Mouse (Mus musculus) Patski (cell line): ENCODE measurements at regions not wholly inside any gene's neighbourhood (a gene's known extent, or its start where the extent isn't known, plus 50 kb on each side); places are given as distances from the start of the nearest gene placed in this dataset.

Source experiments
- ATAC-seq: fragments of 100-300 bp; one replicate; pipeline ENCODE4 v1.8.0; 2021
- CTCF ChIA-PET: fragments of 350-600 bp; sonication (Branson Sonifier 250); formaldehyde crosslinking; loops from one replicate; lab custom pipeline; 2022; ENCODE audit warnings: inconsistent platforms; lab: Charles Lee
- POLR2A ChIA-PET: fragments of 350-600 bp; sonication (Branson Sonifier 250); formaldehyde crosslinking; loops from one replicate; lab custom pipeline; 2022; ENCODE audit warnings: antibody characterized with exemption, inconsistent platforms; lab: Charles Lee
- DNase-seq: peaks from one replicate; pipeline ENCODE4 v3.0.0-alpha.2; 2011; ENCODE audit warnings: low read depth, low spot score
- H3K27me3 ChIP-seq: fragments of 371-371 bp; one replicate; pipeline ENCODE4 v1.5.1; 2021
- CTCF ChIP-seq: fragments of 100-300 bp; IDR thresholded peaks from one replicate; pipeline ENCODE4 v1.5.1; 2021
- in situ Hi-C: fragments of 300-500 bp; cut with MboI; formaldehyde crosslinking; loops from 3 replicates; pipeline ENCODE4 v1.11.1; 2018; ENCODE audit warnings: low pct_unique_long_range_greater_than_20kb, mixed read lengths

DNA sequence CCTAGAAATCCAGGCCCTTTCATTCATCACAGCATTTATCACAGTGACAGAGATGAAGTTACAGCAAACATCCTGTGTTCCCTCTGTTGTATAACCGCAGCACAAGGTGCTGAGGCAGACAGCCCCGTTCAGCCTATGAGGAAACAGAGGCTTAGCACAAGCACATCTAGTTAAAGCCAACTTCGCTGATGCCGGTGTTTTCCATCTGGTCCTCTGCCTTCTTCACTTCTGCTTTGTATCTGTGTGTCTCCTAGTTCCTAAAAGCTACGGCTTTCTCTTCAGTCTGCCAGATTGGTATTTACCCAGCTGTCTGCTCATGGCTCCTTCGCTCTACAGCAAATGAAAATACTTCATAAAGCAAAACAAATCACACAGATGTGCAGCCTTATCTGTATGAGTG is 256.5 kb upstream of the Clint1 start:
- no peaks in the 10 kb centered on the region for H3K27me3 ChIP-seq
- ChIA-PET POLR2A (no interaction called here), CTCF (no interaction called here)
- DNase-seq, result no peak
- in situ Hi-C loops, result no loop called here
- TF ChIP-seq CTCF, result no peak
- ATAC-seq, result no peak

- POLR2A ChIA-PET, result no interaction called here
- no peak for TF ChIP-seq CTCF
- no peaks in the 10 kb centered on the region for H3K27me3 ChIP-seq
- DNase-seq (no peak), ATAC-seq (no peak)
- CTCF ChIA-PET, result no interaction called here
- in situ Hi-C loops, result no loop called here
Observed at GRCm38 (mm10) chr11:45621824-45622223, 230.0 kb upstream of the Clint1 start.

- no peak for TF ChIP-seq CTCF
- in situ Hi-C loops, result no loop called here
- H3K27me3 ChIP-seq, result no peaks in the 10 kb centered on the region
- ChIA-PET CTCF (no interaction called here), POLR2A (no interaction called here)
- no peak for ATAC-seq
- DNase-seq, result no peak
Observed at GRCm38 (mm10) chr11:45622701-45623100, 229.2 kb upstream of the Clint1 start.

- in situ Hi-C loops, result no loop called here
- TF ChIP-seq CTCF, result no peak
- no peaks in the 10 kb centered on the region for H3K27me3 ChIP-seq
- DNase-seq, result no peak
- no peak for ATAC-seq
- POLR2A ChIA-PET, result interaction anchor here (0.6 to 1.0 kb wide), 2 partner anchors 12 to 92 kb away, joined by 3 to 7 read pairs; no protein-coding TSS in a partner anchor
- CTCF ChIA-PET, result interaction anchor here (1.1 kb wide), 1 partner anchor 12 kb away, joined by 3 read pairs; no protein-coding TSS in a partner anchor
Observed at GRCm38 (mm10) chr11:45624233-45624632, 227.6 kb upstream of the Clint1 start.

DNA sequence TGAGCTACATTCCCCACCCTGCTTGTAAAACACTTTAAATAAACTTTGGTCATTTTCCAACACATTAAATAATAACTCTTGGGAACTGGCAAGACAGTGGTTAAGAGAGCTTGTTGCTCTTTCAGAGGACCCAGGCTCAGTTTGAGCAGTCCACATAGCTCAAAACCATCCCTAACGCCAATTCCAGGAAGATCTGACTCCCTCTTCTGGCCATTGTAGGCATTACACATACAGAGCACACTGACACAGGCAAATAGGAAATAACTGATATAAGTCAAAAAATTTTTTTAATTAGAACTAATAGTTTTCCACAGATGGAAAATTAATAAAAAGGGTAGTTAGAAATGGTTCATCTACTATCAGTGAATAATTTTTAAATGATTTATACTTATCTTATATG is 222.6 kb upstream of the Clint1 start:
- H3K27me3 ChIP-seq, result no peaks in the 10 kb centered on the region
- POLR2A ChIA-PET, result interaction anchor here (0.7 kb wide), 1 partner anchor 1014 kb away, joined by 3 read pairs; no protein-coding TSS in a partner anchor
- TF ChIP-seq CTCF, result peak; percentile 63
- in situ Hi-C loops, result no loop called here
- DNase-seq (no peak), ATAC-seq (no peak)
- CTCF ChIA-PET, result interaction anchor here (1.0 to 1.2 kb wide), 3 partner anchors 9 to 88 kb away, joined by 3 to 6 read pairs (median 3); no protein-coding TSS in a partner anchor

- no peak for TF ChIP-seq CTCF
- in situ Hi-C loops, result no loop called here
- DNase-seq, result no peak
- CTCF ChIA-PET, result no interaction called here
- ATAC-seq, result no peak
- H3K27me3 ChIP-seq, result peaks cover 3% of the 10 kb centered on the region
- POLR2A ChIA-PET, result no interaction called here
Observed at GRCm38 (mm10) chr11:45634535-45635235, 217.2 kb upstream of the Clint1 start.

DNA sequence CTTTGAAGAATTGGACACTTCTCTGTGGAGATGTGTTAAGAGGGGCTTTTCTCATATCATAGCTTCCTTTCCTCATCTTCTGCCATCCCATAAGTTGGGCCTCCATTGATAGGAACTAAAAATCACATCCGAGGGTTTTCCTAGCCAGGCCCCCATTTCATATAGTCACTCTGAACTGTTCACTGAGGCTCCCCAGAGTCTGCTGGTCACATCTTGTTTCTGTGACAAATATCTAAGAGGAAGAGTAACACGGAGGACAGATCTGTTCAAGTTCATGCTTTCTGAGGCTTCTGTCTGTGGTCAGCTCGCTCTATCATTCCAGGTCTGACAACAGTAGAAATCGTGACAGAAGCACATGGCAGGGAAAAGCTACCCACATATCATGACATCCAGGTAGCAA is 216.0 kb upstream of the Clint1 start:
- in situ Hi-C loops, result no loop called here
- no peak for ATAC-seq
- no peak for TF ChIP-seq CTCF
- H3K27me3 ChIP-seq, result peaks cover 3% of the 10 kb centered on the region
- ChIA-PET CTCF (interaction anchor here (1.0 kb wide), 1 partner anchor 12 kb away, joined by 3 read pairs; no protein-coding TSS in a partner anchor), POLR2A (interaction anchor here (1.0 kb wide), 1 partner anchor 12 kb away, joined by 3 read pairs; no protein-coding TSS in a partner anchor)
- no peak for DNase-seq

GRCm38 (mm10) chr11:45639236-45639635 is 212.6 kb upstream of the Clint1 start:
- POLR2A ChIA-PET, result no interaction called here
- TF ChIP-seq CTCF, result no peak
- DNase-seq (no peak), ATAC-seq (no peak)
- CTCF ChIA-PET, result interaction anchor here (1.7 kb wide), 1 partner anchor 10 kb away, joined by 6 read pairs; no protein-coding TSS in a partner anchor
- in situ Hi-C loops, result no loop called here
- H3K27me3 ChIP-seq, result peaks cover 8% of the 10 kb centered on the region

GRCm38 (mm10) chr11:45642142-45642756 is 209.6 kb upstream of the Clint1 start:
- no peak for TF ChIP-seq CTCF
- H3K27me3 ChIP-seq, result peaks cover 6% of the 10 kb centered on the region
- ChIA-PET POLR2A (no interaction called here), CTCF (interaction anchor here (1.1 kb wide), 1 partner anchor 1056 kb away, joined by 3 read pairs; no protein-coding TSS in a partner anchor)
- in situ Hi-C loops, result loop anchor here (10.0 kb wide), 1 partner anchor 1027 kb away; the partner anchor contains the start of gene Ebf1
- DNase-seq (no peak), ATAC-seq (no peak)

- CTCF ChIA-PET, result interaction anchor here (2.3 kb wide), 1 partner anchor 12 kb away, joined by 7 read pairs; no protein-coding TSS in a partner anchor
- H3K27me3 ChIP-seq, result peaks cover 6% of the 10 kb centered on the region
- POLR2A ChIA-PET, result no interaction called here
- DNase-seq (no peak), ATAC-seq (no peak)
- no peak for TF ChIP-seq CTCF
- in situ Hi-C loops, result loop anchor here (10.0 kb wide), 1 partner anchor 1029 kb away; the partner anchor contains the start of gene Ebf1
Observed at GRCm38 (mm10) chr11:45643629-45644325, 208.1 kb upstream of the Clint1 start.
